ENCODE assay signal across 16 mouse cellular contexts in the genomic region with DNA sequence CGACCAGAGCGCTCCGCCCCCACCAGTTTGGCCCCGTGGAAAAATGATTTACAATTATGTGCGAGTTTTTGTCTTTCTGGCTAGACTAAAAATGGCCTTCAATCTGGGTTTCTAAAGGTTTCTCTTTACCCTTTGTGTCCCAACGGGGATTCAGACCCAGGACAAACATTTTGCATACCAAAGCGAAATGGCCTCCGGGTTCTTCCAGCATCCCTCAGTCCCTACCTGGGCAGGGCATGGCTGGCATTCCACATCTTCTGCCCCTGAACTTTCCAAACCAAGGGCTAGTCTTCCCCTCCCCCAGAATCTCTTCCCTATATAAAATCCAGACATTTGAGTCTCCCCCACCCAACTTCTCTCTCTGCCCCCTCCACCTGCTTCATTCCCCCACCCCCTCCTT.
"Had no signal": no experiment of that assay in that cellular context is flagged by ENCODE, and none has a peak within 500 bp of the region (broad histone marks: within the 10 kb centered on the region; RNA-seq: fewer than 3 reads in every experiment).

No protein-coding gene starts in this region.

- DNase-seq: retina, postnatal 1 day; right cerebral cortex, adult 18-20 months; right cerebral cortex, postnatal 14 days; right cerebral cortex, postnatal 25 days; right cerebral cortex, postnatal 4 days; spleen, adult 18-20 months; thymus, adult 18-20 months; thymus, adult 2 months; thymus, postnatal 14 days; thymus, postnatal 25 days; thymus, postnatal 36 days; thymus, postnatal 4 days had no signal

- H3K27ac ChIP-seq: neural tube, embryonic 13.5 days; neural tube, embryonic 15.5 days; stomach, embryonic 15.5 days; stomach, postnatal 0 days had no signal

- H3K27me3 ChIP-seq: neural tube, embryonic 13.5 days; neural tube, embryonic 15.5 days; stomach, embryonic 15.5 days had no signal

- H3K9me3 ChIP-seq: neural tube, embryonic 13.5 days; neural tube, embryonic 15.5 days; stomach, embryonic 15.5 days had no signal

- H3K4me3 ChIP-seq: neural tube, embryonic 13.5 days; neural tube, embryonic 15.5 days; stomach, embryonic 15.5 days had no signal

- H3K9ac ChIP-seq: neural tube, embryonic 13.5 days; neural tube, embryonic 15.5 days; stomach, embryonic 15.5 days had no signal

- H3K36me3 ChIP-seq: stomach, embryonic 15.5 days had no signal

- H3K4me2 ChIP-seq: neural tube, embryonic 13.5 days; neural tube, embryonic 15.5 days; stomach, embryonic 15.5 days had no signal

- H3K4me1 ChIP-seq: neural tube, embryonic 13.5 days; neural tube, embryonic 15.5 days; stomach, embryonic 15.5 days had no signal
